Mouse (Mus musculus) NIH3T3 (cell line): ENCODE results near the gene Rxfp4.

Source experiments
- DNase-seq: peaks from one replicate; pipeline ENCODE4 v3.0.0-alpha.2; 2012; ENCODE audit warnings: low read depth

Gene Rxfp4

GRCm38 (mm10) chr3:88652846-88653515, at the start of gene Rxfp4:
Gene Rxfp4 (minus strand): TSS chr3:88653142.
- DNase-seq, result no peak

- DNase-seq, result no peak
Measured at GRCm38 (mm10) chr3:88701222-88701621, 48.3 kb upstream of the Rxfp4 start.

GRCm38 (mm10) chr3:88700247-88700646, 47.3 kb upstream of the Rxfp4 start:
- no peak for DNase-seq

- no peak for DNase-seq
Measured at GRCm38 (mm10) chr3:88698834-88699233, 45.9 kb upstream of the Rxfp4 start.

GRCm38 (mm10) chr3:88698051-88698450, 45.1 kb upstream of the Rxfp4 start:
- no peak for DNase-seq

- DNase-seq, result no peak
Measured at GRCm38 (mm10) chr3:88695545-88695944, 42.6 kb upstream of the Rxfp4 start.

- DNase-seq, result no peak
Measured at GRCm38 (mm10) chr3:88689079-88689478, 36.1 kb upstream of the Rxfp4 start.

- no peak for DNase-seq
Measured at GRCm38 (mm10) chr3:88686734-88687611, 34.0 kb upstream of the Rxfp4 start.

- DNase-seq, result peak; percentile 71
Measured at GRCm38 (mm10) chr3:88685958-88686451, 33.1 kb upstream of the Rxfp4 start.

GRCm38 (mm10) chr3:88684980-88685941, 32.3 kb upstream of the Rxfp4 start, which contains the start of gene Khdc4:
Gene Khdc4 (plus strand): TSS chr3:88685803.
- DNase-seq, result peak; percentile 98

- DNase-seq, result peak; percentile 34
Measured at GRCm38 (mm10) chr3:88684236-88684979, 31.5 kb upstream of the Rxfp4 start.

- DNase-seq, result peak; percentile 8
Measured at GRCm38 (mm10) chr3:88683814-88684213, 30.9 kb upstream of the Rxfp4 start.

- DNase-seq, result peak; percentile 92
Measured at GRCm38 (mm10) chr3:88677399-88677798, 24.5 kb upstream of the Rxfp4 start.

GRCm38 (mm10) chr3:88664095-88664494, 11.2 kb upstream of the Rxfp4 start:
- no peak for DNase-seq

- DNase-seq, result no peak
Measured at GRCm38 (mm10) chr3:88659798-88660197, 6.9 kb upstream of the Rxfp4 start.

- DNase-seq, result no peak
Measured at GRCm38 (mm10) chr3:88658441-88659127, 5.6 kb upstream of the Rxfp4 start.

GRCm38 (mm10) chr3:88655619-88656018, 2.7 kb upstream of the Rxfp4 start:
- peak; percentile 37 for DNase-seq

GRCm38 (mm10) chr3:88654621-88655020, 1.7 kb upstream of the Rxfp4 start:
- peak; percentile 52 for DNase-seq

- peak; percentile 41 for DNase-seq
Measured at GRCm38 (mm10) chr3:88653516-88654370, 801 bp upstream of the Rxfp4 start.
